Mouse (Mus musculus) myocyte (in vitro differentiated cells): Measurements from ENCODE around the gene Tnpo3. TPM values are rescaled to one million over a fixed set of nuclear protein-coding genes. Genes with fewer than 3 reads are reported as not detected.

ENCODE experiments used
- H3K27me3 ChIP-seq: one replicate; pipeline ENCODE4 v1.6.1; 2011; ENCODE audit not compliant: control insufficient read depth, insufficient read depth, insufficient read length
- H3K36me3 ChIP-seq: one replicate; pipeline ENCODE4 v1.6.1; 2011; ENCODE audit not compliant: control insufficient read depth, insufficient read depth
- H3K4me2 ChIP-seq: one replicate; pipeline ENCODE4 v1.6.1; 2011; ENCODE audit warnings: low read depth, control low read depth
- H3K4me3 ChIP-seq: one replicate; pipeline ENCODE4 v1.5.1; 2011; ENCODE audit warnings: mild to moderate bottlenecking, control low read depth, moderate library complexity
- H3K79me2 ChIP-seq: one replicate; pipeline ENCODE4 v1.6.1; 2011; ENCODE audit not compliant: control insufficient read depth, insufficient read depth
- H3ac ChIP-seq: one replicate; pipeline ENCODE4 v1.6.1; 2011; ENCODE audit not compliant: control insufficient read depth, insufficient read length
- CEBPB ChIP-seq: IDR thresholded peaks from 2 replicates; pipeline ENCODE4 v1.6.1; 2011; ENCODE audit warnings: mild to moderate bottlenecking, moderate library complexity; ENCODE audit not compliant: poor library complexity, insufficient read depth, severe bottlenecking
- E2F4 ChIP-seq: IDR thresholded peaks from one replicate; pipeline ENCODE4 v1.6.1; 2011; ENCODE audit warnings: mild to moderate bottlenecking, control low read depth, moderate library complexity; ENCODE audit not compliant: insufficient read depth
- MAX ChIP-seq: IDR thresholded peaks from one replicate; pipeline ENCODE4 v1.6.1; 2011; ENCODE audit warnings: low read depth, mild to moderate bottlenecking, control low read depth
- MYOD1 ChIP-seq, 3 experiments: IDR thresholded peaks; one replicate each; pipeline ENCODE4 v1.6.1; 2011; ENCODE audit warnings: control low read depth in 2 of 3, low read depth in 2 of 3, mild to moderate bottlenecking in 2 of 3, moderate library complexity in 1 of 3; ENCODE audit not compliant: insufficient read length in 2 of 3, control insufficient read depth in 1 of 3
- MYOG ChIP-seq, 3 experiments: IDR thresholded peaks; one replicate each; pipeline ENCODE4 v1.6.1; 2011; ENCODE audit warnings: control low read depth in 2 of 3, low read depth in 2 of 3, mild to moderate bottlenecking in 2 of 3; ENCODE audit not compliant: insufficient read length in 2 of 3, control insufficient read depth in 1 of 3, insufficient read depth in 1 of 3
- POLR2A ChIP-seq: IDR thresholded peaks from one replicate; pipeline ENCODE4 v1.6.1; 2011; ENCODE audit warnings: low read depth, mild to moderate bottlenecking, control low read depth, moderate library complexity; ENCODE audit not compliant: insufficient read length
- POLR2AphosphoS2 ChIP-seq: IDR thresholded peaks from one replicate; pipeline ENCODE4 v1.6.1; 2011; ENCODE audit warnings: low read depth, control low read depth; ENCODE audit not compliant: insufficient read length
- REST ChIP-seq: IDR thresholded peaks from one replicate; pipeline ENCODE4 v1.6.1; 2011; ENCODE audit warnings: mild to moderate bottlenecking, control low read depth, moderate library complexity; ENCODE audit not compliant: insufficient read depth, insufficient read length
- SRF ChIP-seq: IDR thresholded peaks from one replicate; pipeline ENCODE4 v1.6.1; 2011; ENCODE audit warnings: low read depth; ENCODE audit not compliant: control insufficient read depth, insufficient read length
- TCF12 ChIP-seq: IDR thresholded peaks from one replicate; pipeline ENCODE4 v1.6.1; 2011; ENCODE audit warnings: mild to moderate bottlenecking, control low read depth; ENCODE audit not compliant: poor library complexity, insufficient read depth, severe bottlenecking
- TCF3 ChIP-seq: IDR thresholded peaks from one replicate; pipeline ENCODE4 v1.6.1; 2011; ENCODE audit warnings: low read depth, control low read depth; ENCODE audit not compliant: insufficient read length
- USF1 ChIP-seq: IDR thresholded peaks from one replicate; pipeline ENCODE4 v1.6.1; 2011; ENCODE audit warnings: low read depth, mild to moderate bottlenecking, control low read depth, moderate library complexity
- polyA plus RNA-seq: library from polyadenylated mRNA; unstranded; fragments of >200 nt; fragmentation: generic; extraction: Trizol; gene quantifications from one replicate; pipeline ENCODE4 v1.2.1, GENCODE M21; 2012; ENCODE audit warnings: missing spikeins

The Tnpo3 gene
- polyA plus RNA-seq, 1 experiment: 25.6 TPM

DNA sequence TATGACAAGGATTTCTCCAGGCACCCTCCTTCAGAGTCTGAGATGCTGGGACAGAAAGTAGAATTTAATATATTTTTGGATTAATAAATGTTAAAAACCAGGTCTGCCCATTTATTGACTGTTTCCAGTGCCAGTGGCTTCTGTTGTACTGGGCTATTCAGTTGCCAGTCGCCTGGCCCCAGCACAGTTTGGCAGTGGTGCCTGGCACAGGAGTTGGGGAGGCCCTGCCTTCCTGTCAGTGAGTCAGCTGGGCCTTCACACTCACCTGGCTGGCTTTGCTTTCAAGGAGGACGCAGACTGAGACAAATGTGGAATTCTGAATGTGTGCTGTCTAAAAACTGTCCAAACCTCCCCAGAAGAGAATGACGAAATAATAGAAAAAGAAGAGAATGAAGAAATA is 72.5 kb downstream of the Tnpo3 start:
- Histone ChIP-seq H3K4me3 (no peak overlapping the region), H3K4me2 (no peak overlapping the region), H3K79me2 (no peaks in the 10 kb centered on the region), H3K27me3 (no peaks in the 10 kb centered on the region), H3K36me3 (peaks cover 17% of the 10 kb centered on the region), H3ac (no peak overlapping the region)
- TF ChIP-seq POLR2AphosphoS2: no peak
- no peak for TF ChIP-seq USF1
- no peak for TF ChIP-seq CEBPB
- no peak for TF ChIP-seq TCF3
- no peak for TF ChIP-seq REST
- TF ChIP-seq E2F4: no peak
- TF ChIP-seq MYOG (IDR thresholded peaks at IDR 0.05; ENCODE audit: control insufficient read depth in 1 of 3, insufficient read depth in 1 of 3, insufficient read length in 2 of 3, low read depth in 2 of 3): no peak
- TF ChIP-seq POLR2A: no peak
- no peak for TF ChIP-seq TCF12
- TF ChIP-seq MAX: no peak
- TF ChIP-seq MYOD1 (IDR thresholded peaks at IDR 0.05; ENCODE audit: control insufficient read depth in 1 of 3, insufficient read length in 2 of 3, low read depth in 2 of 3): no peak
- TF ChIP-seq SRF: no peak

DNA sequence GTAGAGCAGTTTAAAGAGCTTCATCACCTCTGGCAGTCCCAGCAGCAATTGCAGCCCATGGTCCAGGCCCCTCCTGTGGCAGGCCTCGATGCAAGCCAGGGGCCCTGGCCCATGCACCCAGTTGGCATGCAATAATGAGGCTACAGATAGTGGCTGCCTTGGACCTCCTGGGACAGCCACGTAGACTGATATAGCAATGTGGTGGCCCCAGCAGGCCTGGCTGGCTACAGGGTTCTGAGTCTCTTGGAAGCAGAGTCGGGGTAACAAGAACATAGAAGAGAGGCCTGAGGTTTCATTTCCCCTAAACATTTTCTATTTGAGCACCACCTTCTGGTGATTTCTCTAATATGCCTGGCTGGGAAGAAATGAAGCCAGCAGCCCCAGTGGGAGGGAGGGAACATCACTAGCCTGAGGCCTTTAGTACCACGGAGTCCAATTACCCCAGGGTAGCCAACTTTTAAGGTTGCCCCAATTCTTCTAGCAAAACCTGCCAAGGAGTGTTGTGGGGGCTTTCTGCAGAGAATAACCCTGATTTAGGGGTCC is 73.0 kb downstream of the Tnpo3 start:
- Histone ChIP-seq H3K36me3 (peaks cover 14% of the 10 kb centered on the region), H3K79me2 (no peaks in the 10 kb centered on the region), H3ac (no peak overlapping the region), H3K27me3 (no peaks in the 10 kb centered on the region), H3K4me2 (no peak overlapping the region), H3K4me3 (no peak overlapping the region)
- TF ChIP-seq CEBPB (no peak), POLR2AphosphoS2 (peak; percentile 30)

GRCm38 (mm10) chr6:29535316-29535715 is 74.4 kb downstream of the Tnpo3 start:
- TF ChIP-seq SRF: no peak
- no peak for TF ChIP-seq REST
- no peak for TF ChIP-seq USF1
- TF ChIP-seq MYOG (IDR thresholded peaks at IDR 0.05; ENCODE audit: control insufficient read depth in 1 of 3, insufficient read depth in 1 of 3, insufficient read length in 2 of 3, low read depth in 2 of 3): no peak
- no peak for TF ChIP-seq MAX
- TF ChIP-seq TCF3: no peak
- TF ChIP-seq POLR2A: no peak
- TF ChIP-seq CEBPB: no peak
- TF ChIP-seq E2F4: no peak
- TF ChIP-seq TCF12: no peak

GRCm38 (mm10) chr6:29530050-29530449 is 79.6 kb downstream of the Tnpo3 start:
- no peaks in the 10 kb centered on the region for H3K79me2 ChIP-seq
- H3K4me3 ChIP-seq: no peak overlapping the region
- H3ac ChIP-seq: no peak overlapping the region
- no peak overlapping the region for H3K4me2 ChIP-seq
- H3K27me3 ChIP-seq: peaks cover 12% of the 10 kb centered on the region
- H3K36me3 ChIP-seq: no peaks in the 10 kb centered on the region
- no peak for TF ChIP-seq USF1
- no peak for TF ChIP-seq TCF3
- no peak for TF ChIP-seq POLR2AphosphoS2
- no peak for TF ChIP-seq MYOG (IDR thresholded peaks at IDR 0.05; ENCODE audit: control insufficient read depth in 1 of 3, insufficient read depth in 1 of 3, insufficient read length in 2 of 3, low read depth in 2 of 3)
- TF ChIP-seq REST: no peak
- TF ChIP-seq MAX: no peak
- TF ChIP-seq TCF12: no peak
- no peak for TF ChIP-seq MYOD1 (IDR thresholded peaks at IDR 0.05; ENCODE audit: control insufficient read depth in 1 of 3, insufficient read length in 2 of 3, low read depth in 2 of 3)
- no peak for TF ChIP-seq SRF
- TF ChIP-seq POLR2A: no peak
- TF ChIP-seq CEBPB: no peak
- TF ChIP-seq E2F4: no peak

More at GRCm38 (mm10) chr6:29535316-29535715, 74.4 kb downstream of the Tnpo3 start:
- H3K4me2 ChIP-seq: no peak overlapping the region
- no peaks in the 10 kb centered on the region for H3K79me2 ChIP-seq
- H3K4me3 ChIP-seq: no peak overlapping the region
- H3ac ChIP-seq: no peak overlapping the region
- peaks cover 6% of the 10 kb centered on the region for H3K36me3 ChIP-seq
- no peaks in the 10 kb centered on the region for H3K27me3 ChIP-seq

DNA sequence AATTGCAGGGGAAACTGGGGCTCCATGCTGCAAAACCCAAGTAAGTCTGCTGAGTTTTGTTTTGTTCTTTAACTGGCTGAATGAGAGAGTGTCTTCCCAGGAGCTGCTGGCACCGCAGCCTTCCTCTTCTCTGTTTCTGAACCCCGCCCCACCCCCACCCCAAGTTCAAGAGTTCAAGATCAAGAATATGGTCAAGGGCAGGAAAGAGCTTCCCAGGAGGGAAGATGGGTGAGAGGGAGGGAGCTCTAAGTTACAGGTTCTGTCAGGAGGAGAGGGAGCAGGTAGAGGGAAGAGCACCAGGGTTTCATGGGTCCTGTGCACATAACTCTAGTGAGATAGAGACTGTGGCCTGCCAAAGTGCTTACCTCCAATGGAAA is 80.3 kb downstream of the Tnpo3 start:
- H3K27me3 ChIP-seq: peaks cover 12% of the 10 kb centered on the region
- H3K36me3 ChIP-seq: no peaks in the 10 kb centered on the region
- H3K4me3 ChIP-seq: no peak overlapping the region
- H3ac ChIP-seq: no peak overlapping the region
- TF ChIP-seq MYOD1 (IDR thresholded peaks at IDR 0.05; ENCODE audit: control insufficient read depth in 1 of 3, insufficient read length in 2 of 3, low read depth in 2 of 3) (no peak), USF1 (no peak)
- no peaks in the 10 kb centered on the region for H3K79me2 ChIP-seq
- H3K4me2 ChIP-seq: peak overlapping the region; percentile 57
